Mouse (Mus musculus) thymus, postnatal 25 days (tissue): ENCODE measurements around the gene Lsm4.
A peak's percentile ranks its signal among the peaks of the same experiment; 100 is the strongest.

ENCODE experiments used
- DNase-seq: peaks from one replicate; pipeline ENCODE4 v3.0.0; 2022

Lsm4 gene

DNA sequence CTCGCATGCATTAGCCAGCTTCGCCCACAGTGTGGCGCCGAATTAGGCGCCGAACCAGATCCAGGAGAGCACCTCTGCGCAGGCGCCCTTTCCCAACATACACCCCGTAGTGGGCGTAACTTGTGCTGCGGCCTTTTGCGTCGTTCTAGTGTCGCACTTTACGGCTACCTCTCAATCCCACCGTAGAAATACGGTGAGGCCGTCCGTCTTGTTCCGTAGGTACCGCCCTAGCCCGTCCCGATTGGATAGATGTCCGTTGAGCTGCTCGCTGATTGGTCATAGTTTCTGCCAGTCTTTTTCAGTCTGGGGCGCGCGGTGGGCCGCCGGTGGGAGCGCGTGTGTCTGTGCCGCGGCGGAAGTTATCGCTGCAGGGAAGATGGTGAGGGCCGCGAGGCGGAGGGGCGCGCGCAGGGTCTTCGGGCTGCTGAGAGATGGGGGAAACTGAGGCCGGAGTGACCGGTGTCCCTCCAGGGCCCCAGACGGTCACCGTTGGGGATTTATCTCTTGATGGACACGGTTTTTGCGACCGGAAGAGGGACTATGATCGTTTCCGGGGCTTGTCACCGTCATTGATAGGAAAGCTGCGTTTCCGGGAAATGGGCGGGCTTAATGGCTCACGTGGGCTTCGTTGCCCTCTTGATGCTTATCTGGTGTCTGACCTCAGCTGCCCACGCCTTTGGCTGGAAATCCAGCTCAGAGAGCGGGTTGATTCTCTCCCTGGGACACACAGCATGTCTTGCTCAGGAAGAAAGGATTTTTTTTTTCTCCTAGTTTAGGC is at the start of gene Lsm4:
Lsm4 (plus strand) TSS at position 170 of the 778 bp plus-strand sequence.
- DNase-seq: peak; percentile 99

DNA sequence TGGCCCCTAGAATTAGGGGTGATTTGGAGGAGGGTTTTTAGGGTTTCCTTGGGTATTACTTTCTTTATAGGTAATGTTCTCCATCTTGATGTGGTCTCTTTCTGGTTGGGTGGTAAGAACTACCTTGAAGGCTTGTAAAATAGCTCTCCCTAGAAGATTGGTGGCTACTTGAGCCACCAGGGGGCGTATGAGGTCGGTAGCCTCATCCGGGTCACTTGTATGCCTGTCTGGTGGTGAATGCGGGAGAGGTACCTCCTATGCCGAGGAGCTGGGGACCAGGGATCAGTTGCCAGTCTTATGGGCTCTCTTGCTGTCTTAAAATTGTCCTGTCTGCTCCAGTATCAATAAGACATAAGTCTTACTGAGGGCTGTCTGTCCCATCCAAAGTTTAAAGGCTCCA is 47.9 kb upstream of the Lsm4 start:
- DNase-seq: peak; percentile 56

DNA sequence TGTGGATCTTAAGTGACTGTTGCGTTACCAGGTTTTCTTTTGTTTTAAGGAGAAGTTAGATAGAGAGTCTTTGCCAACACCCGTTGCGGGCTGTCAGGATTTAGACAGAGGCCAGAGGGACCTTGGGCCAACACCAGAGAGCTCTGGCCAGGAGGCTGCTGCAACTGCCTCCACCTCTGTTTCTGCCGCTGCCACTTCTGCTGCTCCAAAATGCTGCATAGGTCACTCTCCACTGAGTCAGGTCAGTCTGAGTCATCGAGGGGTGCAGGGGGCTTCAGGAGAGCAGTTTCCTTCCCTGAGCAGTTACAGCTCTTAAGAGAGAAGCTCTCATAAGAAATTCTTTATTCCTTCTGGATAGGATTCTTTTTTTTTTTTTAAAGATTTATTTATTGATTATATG is 46.0 kb upstream of the Lsm4 start:
- DNase-seq: no peak

DNA sequence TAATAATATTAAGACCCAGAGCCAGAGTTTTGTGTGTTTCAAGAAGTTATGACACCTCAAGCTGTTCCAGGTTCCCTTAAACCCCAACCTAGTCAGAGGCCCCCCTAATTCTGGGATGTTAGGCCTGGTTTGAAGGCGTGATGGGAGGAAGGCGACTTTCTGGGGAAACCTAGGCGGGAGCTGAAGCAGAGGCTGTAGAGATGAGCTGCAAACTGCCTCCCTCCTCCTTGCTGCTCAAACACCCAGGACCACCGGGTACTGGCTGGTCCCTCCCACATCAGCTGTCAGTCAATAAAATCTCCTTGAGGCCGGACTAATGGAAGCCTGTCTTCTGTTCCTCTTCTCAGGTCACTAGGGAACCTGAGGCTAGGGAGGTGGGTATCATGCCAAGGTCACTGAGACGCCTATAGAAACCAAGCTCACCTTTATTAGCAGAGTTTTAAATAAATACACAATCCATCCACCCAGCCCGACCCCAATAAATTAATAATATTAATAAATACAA is 44.0 kb upstream of the Lsm4 start:
- DNase-seq: no peak

DNA sequence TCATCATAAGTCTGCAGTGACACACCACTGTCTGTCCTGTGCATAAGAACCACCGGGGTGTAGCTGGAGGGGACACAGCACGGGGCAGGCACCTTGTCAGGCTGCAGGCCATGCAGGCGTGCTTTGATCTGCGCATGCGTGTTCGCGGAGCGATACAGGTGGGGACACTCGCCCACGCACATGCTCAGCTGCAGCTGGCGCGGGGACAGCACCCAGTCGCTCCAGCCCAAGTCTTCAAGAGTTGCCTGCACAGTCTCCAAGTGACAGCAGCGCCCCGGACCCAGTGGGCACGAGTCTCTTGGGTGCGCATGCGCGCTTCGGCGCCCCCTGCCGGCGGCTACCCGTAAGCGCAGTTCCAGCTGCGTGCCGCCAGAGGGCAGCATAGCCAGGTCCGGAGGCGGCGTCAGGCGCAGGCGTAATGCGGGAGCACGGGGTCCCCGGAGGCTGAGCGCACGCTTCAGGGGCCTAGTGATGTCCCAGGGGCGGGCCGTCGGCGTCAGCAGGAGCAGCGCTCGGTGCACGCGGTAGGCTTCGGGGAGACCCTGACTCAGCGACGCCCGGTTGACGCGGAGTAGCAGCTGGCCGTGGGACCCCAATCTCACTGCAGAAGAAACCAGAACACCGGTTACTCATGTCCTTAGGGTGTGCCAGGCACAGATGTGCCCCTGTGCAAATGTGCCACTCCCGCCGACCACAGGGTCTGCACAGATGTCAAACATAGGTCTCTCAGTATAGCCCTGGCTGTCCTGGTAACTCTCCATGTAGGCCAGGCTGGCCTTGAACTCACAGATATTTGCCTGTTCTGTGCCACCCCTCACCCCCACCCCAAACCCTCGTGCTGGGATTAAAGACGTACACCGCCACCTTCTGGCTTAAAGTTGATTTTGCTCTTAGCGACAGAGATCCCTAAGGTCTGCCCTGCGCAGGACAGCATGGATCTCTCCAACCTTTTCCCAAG is 43.2 kb upstream of the Lsm4 start:
- peak; percentile 97 for DNase-seq

DNA sequence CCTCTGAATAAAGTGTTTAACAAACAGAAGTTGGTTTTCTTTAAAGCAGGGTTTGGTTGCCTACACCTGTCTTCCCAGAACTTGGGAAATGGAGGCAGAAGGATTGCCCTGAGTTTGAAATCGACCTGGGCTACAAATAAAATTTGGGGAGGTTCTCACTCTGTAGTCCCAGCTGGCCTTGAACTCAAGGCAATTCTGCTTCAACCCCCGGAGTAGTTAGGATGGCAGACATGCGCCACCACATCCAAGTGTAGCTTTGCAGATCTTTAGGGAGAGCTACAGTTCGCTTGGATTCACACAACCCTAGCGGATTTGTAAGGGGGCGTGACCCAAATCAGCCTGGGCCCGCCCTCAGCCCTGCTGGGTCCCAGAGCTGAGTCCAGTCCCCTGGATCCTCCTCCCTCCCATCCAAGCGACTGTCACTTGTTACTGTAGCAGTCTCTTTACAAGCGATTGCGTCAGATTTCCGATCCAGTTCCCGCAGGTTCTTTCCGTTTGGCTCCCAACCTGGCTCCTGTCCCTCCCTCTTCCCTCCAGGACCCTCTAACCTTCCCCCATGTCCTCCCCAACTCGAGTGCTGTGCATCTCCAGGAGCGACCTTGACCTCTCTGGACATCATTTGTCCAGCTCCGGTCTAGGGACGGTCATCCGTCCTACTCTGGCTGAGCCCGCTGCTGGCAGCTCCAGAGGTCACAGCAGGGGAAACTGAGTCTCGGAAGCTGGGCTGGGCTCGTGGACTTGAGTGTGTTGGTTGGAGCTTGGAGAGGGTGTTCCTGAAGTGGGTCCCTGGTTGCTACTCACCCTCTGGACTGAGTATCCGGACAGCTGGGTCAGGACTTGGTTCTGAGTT is 42.3 kb upstream of the Lsm4 start:
- DNase-seq: no peak

DNA sequence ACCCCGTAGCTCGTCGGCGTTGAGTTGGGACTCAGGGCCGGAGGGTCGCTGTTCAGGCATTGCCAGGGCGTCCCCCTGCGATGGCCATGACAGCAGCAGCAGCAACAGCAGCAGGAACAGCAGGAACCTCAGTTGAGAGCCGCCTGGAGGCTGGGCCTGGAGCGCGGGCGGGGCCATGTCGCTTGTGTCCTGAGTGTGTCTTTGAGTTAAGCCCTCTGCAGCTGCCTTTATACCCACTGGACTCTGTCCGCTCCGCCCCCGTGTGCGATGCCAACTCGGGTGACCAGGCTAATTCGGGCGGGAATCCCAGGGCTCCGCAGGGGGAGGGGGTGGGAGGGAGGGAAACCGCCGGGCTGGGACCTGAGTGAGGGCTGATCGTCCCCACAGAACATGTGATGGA is 41.6 kb upstream of the Lsm4 start:
- no peak for DNase-seq

DNA sequence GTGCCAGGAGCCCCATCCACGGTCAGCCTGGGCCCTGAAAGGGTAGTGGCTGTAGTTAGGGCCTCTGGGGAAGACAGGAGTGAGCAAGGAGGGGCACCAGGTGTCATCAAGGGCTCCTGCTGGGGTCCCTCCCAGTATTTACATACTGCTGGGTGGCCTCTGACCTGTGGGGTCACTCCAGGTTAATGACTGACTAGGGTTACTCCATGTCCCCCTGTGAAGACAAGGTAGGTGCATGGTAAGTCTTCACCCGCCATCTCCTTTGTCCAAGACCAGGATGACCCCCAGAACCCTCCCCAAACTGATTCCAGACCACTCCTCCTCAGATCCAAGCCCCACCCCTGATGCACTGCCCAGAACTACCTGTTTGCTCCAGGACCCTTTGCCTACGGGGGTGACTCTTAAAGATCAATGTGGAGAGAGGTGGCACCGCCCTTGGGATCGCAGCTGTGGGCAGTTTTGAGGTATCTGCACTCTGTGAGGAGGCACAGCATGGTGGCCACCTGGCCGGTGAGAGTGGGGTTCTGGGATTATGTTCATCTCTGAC is 40.6 kb upstream of the Lsm4 start, which contains the start of gene Gdf15:
Gdf15 (minus strand) TSS at position 111 of the 547 bp plus-strand sequence.
- DNase-seq: no peak

DNA sequence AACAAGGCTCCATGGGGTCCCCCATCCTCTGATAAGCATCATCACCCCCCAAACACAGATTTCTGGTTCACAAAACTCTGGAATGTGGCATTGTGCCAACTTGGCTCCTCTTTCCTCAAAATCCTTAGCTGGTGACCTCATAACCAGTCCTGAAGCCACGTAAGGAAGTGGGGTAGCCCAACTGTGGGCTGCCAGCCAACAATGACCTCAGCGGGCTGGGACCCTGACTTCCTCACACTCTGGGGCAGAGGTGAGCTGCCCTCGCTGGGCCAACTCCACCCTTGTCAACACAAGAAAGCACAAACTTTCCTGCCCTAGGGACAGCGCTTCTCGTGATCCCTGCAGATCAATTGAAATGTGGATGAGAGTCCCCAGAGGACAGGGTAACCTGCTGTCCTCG is 39.0 kb upstream of the Lsm4 start:
- DNase-seq: no peak

DNA sequence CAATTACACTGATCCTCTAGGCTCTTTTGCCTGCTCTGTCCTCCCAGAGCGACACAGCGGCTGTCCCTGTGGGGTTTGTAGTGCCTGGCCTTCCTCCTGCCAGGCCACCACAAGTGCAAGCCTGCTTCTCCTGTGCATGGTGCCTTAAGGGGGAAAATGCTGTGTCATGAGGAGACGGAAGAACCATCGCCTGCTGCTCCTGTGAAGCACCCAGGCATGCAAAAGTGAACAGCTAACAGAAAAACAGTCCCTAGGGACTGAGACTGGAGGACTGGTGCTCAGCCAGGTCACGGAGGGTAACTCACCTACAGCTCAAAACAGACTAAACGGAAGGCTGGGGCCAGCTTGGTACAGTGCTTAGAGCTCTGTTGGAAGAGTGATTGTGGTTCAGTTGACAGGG is 37.5 kb upstream of the Lsm4 start:
- no peak for DNase-seq

DNA sequence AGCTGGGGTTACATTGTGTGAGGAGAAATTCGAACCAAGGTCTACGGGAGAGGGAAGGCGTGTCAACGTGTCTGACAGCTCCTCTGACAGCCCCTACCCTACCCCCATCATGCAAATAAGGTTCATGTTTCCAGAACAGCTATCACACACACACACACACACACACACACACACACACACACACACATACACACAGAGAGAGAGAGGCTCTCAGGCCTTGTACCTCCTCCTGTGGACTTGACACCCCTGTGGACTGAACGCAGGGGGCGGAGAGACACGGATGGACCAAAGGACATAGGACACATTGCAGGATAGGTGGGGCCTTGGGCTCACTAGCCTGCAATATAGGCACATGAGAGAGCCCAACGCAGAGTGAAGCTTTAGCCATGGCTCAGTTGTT is 36.2 kb upstream of the Lsm4 start:
- DNase-seq: no peak

DNA sequence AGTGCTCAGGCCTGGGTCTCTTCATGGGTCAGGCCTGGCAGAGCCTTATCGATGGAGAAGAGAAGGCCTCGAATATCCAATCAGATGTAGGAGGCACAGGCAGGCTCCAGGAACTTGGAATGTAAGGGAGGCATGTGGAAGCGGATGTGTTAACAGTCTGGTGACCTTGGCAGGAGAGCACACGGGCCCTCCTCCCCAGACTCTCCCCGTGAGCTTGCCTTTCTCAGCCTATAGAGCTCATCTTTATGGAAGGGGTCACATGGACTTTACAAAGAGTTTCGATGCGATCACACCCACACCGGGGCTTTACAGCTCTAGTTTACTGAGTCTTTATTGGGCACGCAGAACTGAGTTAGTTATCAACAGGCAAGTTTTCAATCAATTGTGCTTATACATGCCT is 34.3 kb upstream of the Lsm4 start:
- DNase-seq: no peak

DNA sequence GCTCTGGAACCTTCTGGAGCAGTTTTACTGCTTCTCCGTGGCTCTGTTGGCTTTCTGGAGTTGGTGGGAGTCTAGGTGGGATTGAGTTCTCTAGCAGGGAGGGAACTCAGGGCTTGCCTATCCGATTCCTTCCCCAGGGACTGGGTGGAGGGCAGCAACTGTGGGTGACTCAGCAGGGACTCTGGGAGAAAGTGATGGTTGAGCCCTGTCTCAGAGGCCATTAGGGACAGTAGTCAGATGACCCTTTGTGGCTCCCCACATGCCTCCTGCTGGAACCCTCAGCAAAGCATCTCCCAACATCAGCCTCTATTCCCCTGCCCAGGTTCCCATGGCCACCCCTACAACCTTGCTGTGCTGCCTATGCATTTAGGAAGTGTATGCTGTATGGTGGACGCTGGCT is 30.0 kb upstream of the Lsm4 start:
- no peak for DNase-seq

DNA sequence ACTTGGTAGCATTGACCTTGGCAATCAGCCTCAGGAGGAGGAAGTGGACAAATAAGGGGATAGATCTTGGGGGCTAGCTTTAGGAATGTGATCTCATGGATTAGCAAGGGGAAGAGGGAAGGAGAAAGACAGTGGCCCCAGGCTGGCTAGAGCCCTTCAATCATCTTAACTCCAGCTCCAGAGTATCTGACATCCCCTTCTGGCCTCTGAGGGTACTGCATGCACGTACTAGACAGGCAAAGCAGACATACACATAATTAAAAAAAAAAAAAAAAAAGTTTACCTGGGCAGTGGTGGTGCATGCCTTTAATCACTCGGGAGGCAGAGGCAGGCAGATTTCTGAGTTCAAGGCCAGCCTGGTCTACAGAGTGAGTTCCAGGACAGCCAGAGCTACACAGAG is 29.0 kb upstream of the Lsm4 start:
- DNase-seq: no peak

DNA sequence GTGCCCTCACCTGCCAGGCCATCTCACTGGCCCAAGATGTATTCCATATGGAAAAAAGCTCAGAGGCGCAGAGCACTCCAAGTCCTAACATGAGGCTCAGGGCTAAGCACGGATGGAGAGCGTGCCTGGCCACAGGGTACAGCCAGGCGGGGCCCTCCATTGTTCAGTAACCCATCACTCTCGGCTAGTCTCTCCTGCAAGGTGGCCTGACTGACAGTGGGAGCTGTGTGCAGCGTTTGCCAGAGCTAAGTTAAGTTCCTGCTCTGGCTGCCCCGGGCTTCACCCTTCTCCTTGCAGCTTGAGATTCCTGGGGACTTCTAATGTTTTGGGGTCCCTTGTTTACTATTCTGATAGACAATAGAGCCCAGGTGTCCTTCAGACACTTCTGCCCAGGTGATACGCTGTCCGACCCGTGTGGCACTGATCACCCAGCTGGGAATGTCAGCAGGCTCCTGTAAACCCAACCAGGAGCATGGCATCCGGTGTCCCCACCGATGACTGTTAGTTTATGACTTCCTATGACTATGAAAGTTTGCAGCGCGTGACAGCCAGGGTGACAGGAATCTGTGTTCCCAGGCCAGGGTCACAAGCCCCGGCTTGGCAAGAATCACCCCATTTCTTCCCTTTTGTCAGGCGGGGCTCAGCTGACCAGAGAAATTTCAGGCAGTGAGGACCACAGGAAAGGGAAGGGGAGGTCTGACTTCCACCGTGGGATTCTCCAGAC is 27.4 kb upstream of the Lsm4 start:
- DNase-seq: no peak

DNA sequence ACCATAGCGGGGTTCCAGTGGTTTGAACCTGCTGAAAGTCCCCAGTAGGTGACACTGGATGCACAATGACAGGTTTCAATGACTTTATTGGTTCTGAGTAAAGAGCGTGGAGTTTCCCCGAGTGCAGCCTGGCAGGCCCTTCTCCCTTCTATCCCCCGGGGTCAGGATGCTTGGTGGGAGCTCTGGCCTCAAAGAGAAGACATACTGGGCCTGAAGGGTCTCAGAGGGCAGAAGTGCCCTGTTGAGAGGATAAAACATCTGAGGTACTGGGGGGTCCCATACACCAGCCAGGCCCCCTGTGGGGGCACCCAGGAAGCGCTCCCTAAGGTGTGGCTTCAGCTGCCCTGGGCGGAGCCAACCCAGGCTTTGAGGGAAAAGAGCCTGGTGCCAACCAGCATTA is 26.7 kb upstream of the Lsm4 start:
- no peak for DNase-seq

DNA sequence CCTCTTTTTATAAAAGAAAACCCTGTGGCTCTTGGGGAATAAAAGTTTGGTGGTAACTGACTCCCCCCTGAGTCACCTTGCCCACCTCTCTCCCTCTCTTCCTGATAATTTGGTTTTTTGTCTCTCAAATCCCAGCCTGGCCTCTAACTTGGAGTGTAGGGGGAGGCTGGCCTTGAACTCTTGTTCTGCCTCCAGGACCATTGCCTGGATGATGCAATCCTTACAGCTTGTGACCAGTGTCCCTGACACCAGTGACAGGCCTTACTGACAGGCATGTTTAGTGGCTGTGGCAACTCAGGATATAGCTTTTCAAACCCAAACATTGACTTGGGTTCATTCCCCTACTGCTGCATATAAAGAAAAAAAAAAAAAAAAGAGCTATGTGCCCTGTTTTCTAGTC is 26.3 kb upstream of the Lsm4 start:
- DNase-seq: no peak

DNA sequence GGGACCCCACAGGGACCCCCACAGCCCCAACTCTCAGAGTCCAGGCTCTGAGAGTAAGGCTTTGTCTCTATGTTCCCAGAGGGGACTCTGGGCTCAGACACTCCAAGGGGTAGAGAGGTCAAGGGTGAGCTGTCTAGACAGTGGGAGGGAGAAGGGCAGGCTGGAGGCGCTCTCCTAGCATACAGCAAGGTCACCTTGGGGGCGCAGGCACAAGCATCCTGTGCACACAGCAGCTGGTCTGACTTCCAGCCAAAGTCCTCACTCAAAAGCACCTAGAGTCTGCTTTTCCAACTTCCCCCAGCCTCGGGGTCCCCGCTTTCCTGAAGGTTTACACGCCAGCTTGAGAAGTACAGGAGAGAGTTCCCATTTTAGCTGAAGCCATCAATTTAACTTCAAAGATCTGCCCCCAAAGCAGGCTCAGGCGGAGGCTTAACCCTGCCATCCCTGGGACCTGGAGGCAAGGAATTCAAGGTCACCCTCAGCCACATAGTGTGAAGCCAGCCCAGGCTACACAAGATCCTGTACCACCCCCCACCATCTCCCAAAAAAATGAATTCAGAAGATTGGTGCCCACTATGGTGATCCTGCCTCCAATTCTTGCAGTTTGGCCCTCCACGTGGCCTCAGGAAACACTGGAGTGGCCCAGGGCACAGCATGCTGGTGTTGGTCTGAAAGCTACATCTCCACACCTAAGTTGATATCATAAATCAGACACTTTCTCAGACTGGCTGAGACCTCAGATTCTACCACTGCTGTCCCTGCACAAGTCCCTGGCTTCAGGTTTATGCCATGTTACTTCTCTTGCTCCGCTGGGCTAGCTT is 25.5 kb upstream of the Lsm4 start:
- DNase-seq: no peak

DNA sequence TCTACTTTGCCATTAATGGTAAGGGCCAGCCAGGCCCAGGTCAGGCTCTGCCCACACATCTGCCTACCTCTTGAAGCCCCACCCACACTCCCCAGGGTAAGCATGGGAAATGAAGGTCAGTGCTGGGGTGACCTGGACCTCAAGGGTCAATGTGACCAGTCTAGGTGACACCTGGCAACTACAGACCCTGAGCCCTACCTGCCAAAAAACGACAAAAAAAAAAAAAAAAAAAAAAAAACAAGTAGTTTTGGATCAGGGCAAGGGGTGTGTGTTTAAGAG is 24.9 kb upstream of the Lsm4 start:
- DNase-seq: no peak

DNA sequence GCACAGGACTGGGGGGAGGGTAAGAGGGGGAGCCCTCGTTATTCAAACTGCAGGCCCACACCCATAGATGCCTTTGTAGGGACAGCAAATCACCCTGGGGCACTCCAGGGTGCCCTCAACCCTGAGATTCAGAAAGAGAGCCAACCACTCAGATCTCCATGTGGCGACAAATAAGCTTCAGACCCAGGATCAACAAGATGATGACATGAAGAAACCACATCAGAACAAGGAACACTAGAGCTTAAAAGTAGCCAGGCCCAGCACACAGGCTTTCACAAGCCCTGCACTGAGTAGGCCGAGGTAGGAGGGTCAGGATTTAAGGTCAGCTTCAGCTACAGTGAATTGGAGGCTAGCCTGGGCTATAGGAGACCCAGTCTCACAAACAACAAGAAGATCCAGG is 24.1 kb upstream of the Lsm4 start:
- no peak for DNase-seq

DNA sequence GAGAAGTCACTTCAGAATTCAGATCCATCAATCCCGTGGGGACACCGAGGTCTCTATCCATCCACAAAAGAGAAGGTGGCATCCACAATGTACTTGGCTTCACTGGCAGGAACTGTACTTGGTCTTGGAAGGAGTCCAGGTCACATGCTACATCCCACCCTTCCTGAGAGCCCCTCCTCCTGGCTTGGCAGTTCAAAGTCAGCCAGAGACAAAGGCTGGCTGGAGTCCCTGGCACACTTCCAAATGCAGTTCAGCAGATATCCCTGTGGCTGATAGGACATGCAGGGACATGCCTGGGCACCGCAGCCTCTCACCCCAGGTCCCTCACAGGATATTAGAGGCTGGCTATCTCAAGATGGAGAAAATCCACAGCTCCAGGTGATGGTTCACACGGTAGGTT is 23.7 kb upstream of the Lsm4 start:
- no peak for DNase-seq
